Mouse (Mus musculus): ENCODE data around the gene Tigd4.
"Not testable (repeated sequence)": the region's sequence is repeated elsewhere in the genome, so short reads cannot be mapped to it uniquely, and the experiment has no call there.

Tigd4 gene

DNA sequence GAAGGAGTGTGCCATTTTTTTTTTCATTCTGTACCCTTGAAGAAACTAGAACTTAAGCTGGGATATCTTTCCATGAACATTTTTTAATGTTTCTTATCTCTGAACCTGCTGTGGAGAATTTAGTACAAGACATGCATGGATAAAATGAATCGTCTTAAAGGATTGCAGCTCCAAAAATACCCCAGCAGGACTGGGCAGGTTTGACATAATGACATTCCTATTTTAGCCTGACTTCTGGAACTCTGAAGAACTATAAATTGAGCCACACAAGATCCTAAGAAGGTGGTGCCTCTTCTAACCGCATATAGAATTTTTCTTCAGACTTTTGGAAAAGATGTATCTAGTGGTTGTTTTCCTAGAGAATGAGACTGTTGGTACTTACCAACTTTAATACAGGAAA is at the start of gene Tigd4:
Gene Tigd4 (plus strand): TSS at position 301 of the 400 bp plus-strand sequence.
- no peak for DNase-seq (ENCODE audit: low spot score in 2 of 2)

DNA sequence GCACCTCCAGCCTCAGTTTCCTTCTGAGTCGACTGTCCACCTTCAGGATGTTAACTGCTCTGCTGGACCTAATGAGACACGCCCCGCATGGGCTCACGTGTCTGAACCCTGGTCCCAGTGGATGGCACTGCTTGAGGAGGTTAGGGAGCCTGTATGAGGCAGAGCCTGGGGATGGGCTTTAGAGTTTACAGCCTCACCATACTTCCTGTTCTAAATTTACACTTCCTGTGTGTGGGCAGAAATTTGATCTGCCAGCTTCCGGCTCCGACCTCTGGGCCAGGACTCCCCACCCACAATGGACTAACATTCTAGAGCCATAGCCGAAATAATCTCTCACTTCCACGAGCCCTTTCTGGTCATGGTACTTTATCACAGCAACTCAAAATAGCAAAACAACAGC is 46.2 kb upstream of the Tigd4 start:
- DNase-seq (ENCODE audit: low spot score in 2 of 2), result no peak

DNA sequence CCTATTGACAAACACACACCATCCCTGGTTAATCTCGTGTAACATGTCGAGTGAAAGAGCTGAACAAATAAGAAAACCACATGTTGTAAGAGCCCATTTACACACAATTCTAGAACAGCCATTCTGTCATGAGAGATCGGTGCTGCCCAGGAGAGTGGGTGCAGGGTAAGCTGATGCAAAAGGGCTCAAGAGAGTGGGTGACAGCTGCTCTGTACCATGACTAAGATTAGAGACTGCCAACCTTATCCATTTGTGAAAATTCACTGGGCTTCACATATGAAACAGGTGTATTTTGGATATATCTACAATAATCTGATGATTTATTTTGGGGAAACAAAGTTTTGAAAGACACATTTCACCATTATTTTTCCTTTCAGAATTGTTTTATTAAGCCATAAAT is 37.6 kb upstream of the Tigd4 start:
- DNase-seq (ENCODE audit: low spot score in 2 of 2), result no peak

GRCm38 (mm10) chr3:84558301-84558700 is 35.1 kb upstream of the Tigd4 start:
- no peak for DNase-seq (ENCODE audit: low spot score in 2 of 2)

DNA sequence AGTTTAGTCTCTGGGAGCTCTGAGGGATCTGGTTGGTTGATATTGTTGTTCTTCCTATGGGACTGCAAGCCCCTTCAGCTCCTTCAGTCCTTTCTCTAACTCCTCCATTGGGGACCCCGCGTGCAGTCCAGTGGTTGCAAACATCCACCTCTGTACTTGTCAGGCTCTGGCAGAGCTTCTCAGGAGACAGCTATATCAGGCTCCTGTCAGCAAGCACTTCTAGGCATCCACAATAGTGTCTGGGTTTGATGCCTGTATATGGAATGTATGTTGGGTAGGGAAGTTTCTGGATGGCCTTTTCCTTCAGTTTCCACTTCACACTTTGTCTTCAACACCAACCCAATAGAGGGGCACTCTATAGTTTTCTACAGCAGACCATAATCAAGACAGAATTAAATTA is 30.5 kb upstream of the Tigd4 start:
- not testable (repeated sequence) for DNase-seq (ENCODE audit: low spot score in 2 of 2)

DNA sequence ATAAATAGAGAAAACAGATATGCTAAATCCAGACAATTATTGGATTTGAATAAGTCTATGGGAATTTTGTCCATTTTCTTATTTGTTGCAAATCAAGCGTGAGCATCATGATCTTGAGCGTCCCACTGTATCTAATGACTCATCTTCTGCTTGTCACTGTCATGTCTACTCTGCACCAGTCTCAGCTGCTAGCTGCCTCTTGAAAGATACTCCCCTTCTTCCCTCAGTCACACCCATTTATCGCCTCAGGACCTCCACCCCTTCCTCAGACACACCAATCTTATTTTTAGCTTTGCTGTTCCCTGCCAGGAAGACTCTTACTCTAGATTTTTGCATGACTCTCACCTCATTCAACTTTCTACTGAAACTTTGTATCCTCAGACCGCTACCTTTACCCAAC is 30.0 kb upstream of the Tigd4 start:
- no peak for DNase-seq (ENCODE audit: low spot score in 2 of 2)

DNA sequence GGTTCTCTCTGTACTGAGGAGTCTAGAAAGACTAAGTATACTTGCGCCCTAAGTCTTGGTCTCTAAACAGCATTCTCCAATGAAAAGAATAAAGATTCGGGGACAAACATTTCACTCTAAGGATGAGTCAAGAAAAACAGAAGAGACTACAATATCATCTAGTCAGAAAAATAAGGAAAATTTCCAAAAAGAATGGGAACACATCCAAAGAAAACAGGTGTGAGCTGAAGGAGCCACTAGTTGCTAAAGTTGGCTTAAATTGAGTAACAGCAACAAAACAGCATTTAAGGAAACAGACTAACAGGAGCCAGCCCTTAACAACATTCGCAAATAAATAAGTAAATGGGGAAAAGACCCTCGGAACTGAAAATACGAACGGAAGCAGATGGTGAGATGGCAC is 24.8 kb upstream of the Tigd4 start:
- DNase-seq (ENCODE audit: low spot score in 2 of 2), result no peak

- DNase-seq (ENCODE audit: low spot score in 2 of 2), result no peak
Observed at GRCm38 (mm10) chr3:84569587-84569986, 23.8 kb upstream of the Tigd4 start.

GRCm38 (mm10) chr3:84570501-84570900 is 22.9 kb upstream of the Tigd4 start:
- no peak for DNase-seq (ENCODE audit: low spot score in 2 of 2)

DNA sequence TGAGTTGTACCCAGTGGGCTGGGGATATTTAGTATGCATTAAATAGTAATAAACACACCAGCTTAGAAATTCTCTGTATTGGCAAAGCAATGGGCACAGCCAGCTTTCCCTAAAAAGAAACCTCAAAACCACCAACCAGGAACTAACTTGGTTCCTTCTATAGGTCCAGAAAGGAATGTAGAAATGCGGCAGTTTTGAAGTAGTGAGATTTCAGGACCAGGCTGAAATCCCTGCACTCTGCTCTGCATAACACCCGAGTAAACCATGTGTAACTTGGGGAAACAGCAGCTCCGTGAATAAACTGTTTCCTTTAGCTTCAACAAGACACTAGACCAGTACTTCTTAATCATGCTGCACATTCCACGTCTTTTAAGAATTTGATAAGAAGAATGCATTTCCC is 12.7 kb upstream of the Tigd4 start:
- DNase-seq (ENCODE audit: low spot score in 2 of 2), result no peak

DNA sequence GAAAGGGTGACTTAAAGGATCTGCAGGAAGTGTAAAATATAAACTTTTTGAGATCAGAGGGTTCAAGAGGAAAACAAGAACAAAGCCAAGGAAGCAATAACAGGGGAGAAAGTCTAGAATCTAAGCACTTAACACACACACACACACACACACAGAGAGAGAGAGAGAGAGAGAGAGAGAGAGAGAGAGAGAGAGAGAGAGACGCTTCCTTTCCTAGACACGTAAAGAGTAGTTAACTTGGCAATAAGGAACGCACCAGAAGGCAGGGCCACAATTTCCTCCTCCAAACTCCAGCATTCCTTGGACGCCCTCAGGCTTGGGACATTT is 11.7 kb upstream of the Tigd4 start:
- DNase-seq (ENCODE audit: low spot score in 2 of 2), result no peak

- peak; percentile 89 to 93 for DNase-seq (ENCODE audit: low spot score in 2 of 2)
Observed at GRCm38 (mm10) chr3:84582023-84582912, 11.1 kb upstream of the Tigd4 start, which contains the start of gene Arfip1. Gene Arfip1, minus strand, starts transcription at chr3:84582625.

DNA sequence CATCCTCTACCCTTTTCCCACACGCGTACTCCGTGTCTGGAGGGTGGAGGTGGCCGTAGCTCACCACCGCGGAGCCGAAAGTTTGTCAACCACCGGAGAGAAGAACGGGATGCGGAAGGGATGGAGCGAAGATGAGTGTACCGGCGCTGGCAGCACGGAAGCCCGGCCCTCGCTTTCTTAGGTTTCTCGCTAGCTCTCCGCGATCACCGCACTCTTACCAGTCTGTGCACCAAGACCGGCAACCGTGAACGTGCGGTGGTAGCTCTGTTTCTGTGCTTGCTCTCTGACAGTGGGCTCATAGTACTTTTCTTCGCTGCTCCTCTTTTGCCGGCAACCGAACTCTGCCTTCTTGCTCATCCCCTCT is 10.5 kb upstream of the Tigd4 start:
- no peak for DNase-seq (ENCODE audit: low spot score in 2 of 2)

- DNase-seq (ENCODE audit: low spot score in 2 of 2), result no peak
Observed at GRCm38 (mm10) chr3:84586736-84587135, 6.6 kb upstream of the Tigd4 start.

DNA sequence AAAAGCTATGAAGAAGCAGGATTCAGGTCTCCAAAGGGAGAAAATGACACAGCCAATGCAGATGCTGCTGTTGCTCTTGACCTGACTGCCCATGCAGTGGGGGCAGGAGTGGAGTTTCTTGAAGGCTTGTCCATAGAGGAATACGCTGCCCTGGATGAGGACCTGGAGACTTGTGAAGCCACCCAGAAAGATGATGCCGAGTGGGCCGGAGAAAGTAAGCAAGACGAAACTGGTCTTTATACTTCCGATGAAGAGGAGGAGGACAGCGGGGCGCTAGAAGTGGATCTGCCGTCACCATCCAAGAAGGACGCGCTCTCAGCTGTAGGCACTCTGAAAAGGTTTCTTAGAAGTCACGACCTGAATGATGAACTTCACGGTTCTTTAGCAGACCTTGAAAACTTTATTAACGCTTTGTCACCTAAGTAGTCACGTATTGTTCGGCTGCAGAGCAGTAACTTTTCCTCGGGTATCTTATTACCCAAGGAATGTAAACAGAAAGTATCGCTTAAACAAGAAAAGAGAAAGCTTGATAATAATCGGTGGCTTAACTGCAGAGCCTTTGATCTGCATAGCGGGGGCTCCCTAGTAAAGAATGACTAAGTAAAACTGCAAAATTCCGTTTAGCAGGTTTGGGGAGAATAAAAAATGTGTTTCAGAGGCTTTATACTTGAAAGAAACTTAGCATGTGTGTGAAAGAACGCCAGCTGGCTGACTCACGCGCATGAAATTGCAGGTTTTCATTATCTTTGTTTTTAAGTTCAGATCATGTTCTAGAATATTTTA is 1.7 kb downstream of the Tigd4 start:
- DNase-seq (ENCODE audit: low spot score in 2 of 2), result no peak

DNA sequence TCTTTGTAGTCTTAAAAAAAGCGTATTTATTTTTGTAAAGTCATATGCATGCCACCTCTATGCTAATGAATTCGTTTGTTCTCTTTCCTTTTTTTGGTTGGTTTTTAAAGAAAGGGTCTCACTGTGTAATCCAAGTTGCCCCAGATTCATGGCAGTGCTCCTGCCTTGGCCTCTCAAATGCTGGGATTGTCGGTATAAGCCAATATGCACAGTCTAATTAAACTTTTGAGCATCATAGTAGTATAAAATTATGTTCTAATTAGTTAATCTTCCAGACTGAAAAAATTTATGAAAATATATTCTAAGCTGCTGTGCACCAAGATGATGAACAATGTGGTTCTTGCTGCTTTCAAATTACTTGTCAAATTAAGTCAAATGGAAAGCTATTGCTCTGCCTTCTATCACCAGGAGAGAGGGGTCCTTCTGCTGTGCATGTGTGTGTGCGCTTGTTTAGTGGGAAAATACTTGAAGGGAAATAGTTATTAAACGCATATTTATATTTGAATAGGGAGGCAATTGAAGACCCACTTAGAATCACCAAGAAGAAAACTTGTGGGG is 2.4 kb downstream of the Tigd4 start:
- no peak for DNase-seq (ENCODE audit: low spot score in 2 of 2)

- no peak for DNase-seq (ENCODE audit: low spot score in 2 of 2)
Observed at GRCm38 (mm10) chr3:84597996-84598734, 4.8 kb downstream of the Tigd4 start.

DNA sequence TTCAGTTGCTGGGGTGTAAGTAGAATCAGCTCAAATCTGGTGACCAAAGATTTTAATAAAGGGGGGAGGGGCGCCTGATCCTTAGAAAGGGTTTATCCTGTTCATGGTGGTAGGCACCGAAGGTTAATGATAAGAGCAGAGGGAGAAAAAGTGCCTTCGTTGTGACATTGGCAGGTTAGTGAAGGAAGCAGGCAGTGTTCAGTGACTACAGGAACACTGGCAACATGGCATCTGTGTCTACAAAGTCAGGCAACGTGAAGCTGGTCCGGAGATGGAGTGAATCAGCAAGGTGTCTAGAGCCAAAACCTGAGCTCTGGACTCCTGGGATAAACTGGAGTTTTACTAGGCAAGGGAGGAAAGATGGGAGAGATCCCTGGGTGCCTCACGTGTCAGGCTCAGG is 5.4 kb downstream of the Tigd4 start:
- DNase-seq (ENCODE audit: low spot score in 2 of 2), result no peak

DNA sequence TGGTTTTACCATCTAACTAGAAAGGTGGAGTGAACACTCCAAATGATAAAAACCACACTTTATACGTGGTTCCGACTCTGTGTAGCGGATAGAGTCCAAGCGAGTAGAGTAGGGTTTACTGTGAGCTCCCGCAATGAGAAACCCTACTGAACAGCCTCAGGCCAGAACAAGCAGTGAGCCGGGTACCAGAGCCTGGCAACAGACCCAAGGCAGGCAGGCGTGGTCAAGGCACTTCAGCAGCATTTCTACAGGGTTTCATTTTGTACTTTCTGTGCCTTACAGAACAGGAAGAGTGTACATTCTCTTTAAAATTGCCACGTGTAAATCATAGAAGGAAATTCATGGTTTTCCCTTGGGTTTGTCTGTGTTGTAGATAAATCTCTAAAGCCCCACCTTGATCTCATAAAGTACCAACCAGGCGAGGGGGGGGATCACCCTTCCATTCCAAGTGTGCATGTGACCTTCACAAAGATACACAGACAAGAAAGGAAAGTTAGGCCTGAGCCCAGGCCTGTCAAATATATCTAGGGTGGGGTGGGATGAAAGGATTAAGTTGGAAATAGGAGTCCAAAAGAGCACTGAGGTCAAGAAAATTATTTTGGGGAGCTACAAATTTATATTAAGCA is 8.6 kb downstream of the Tigd4 start:
- DNase-seq (ENCODE audit: low spot score in 2 of 2), result no peak

- DNase-seq (ENCODE audit: low spot score in 2 of 2), result no peak
Observed at GRCm38 (mm10) chr3:84602759-84603158, 9.4 kb downstream of the Tigd4 start.

DNA sequence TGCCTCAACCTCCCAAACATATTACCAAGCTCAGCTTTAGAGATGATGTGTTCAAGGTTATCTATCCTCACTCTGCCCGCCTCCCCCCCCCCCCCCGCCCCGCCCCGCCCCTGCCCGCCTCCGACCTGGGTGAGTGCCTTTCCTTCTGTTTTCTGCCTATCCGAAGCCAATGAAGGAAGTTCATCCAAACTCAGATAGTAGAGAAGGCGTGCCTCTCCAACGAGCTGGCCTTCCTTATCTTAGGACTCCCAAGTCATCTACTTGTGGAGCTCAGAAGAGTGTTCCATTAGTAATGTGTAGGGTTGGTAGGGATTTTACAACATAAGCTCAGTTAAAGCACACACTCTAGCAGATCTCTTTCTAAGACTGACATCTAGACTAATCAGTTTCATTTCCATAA is 9.8 kb downstream of the Tigd4 start:
- no peak for DNase-seq (ENCODE audit: low spot score in 2 of 2)

Measured in spleen, postnatal 4 days (tissue).